Mouse (Mus musculus) forebrain, embryonic 16.5 days (tissue): Measurements from ENCODE around the gene Ttc5. TPM values are rescaled to one million over a fixed set of nuclear protein-coding genes. Genes with fewer than 3 reads are reported as not detected.
A peak's percentile ranks its signal among the peaks of the same experiment; 100 is the strongest.
"Not testable (repeated sequence)": the region's sequence is repeated elsewhere in the genome, so short reads cannot be mapped to it uniquely, and the experiment has no call there.

Experiments used
- ATAC-seq: fragments of 200-750 bp; cut with Nextera tagmentation; 2 replicates; pipeline ENCODE4 v1.8.0; 2017; ENCODE audit warnings: mild to moderate bottlenecking, moderate library complexity
- H3K27ac ChIP-seq: fragments of 300-500 bp; sonication (generic); 2 replicates; pipeline ENCODE4 v1.5.1; 2014; ENCODE audit warnings: low read length, control low read depth
- H3K27me3 ChIP-seq: fragments of 300-500 bp; sonication (generic); replicated peaks from 2 replicates; pipeline ENCODE4 v1.6.1; 2014; ENCODE audit warnings: low read length; ENCODE audit not compliant: control insufficient read depth, insufficient read depth
- H3K36me3 ChIP-seq: fragments of 300-500 bp; sonication (generic); 2 replicates; pipeline ENCODE4 v1.6.1; 2014; ENCODE audit not compliant: control insufficient read depth, insufficient read depth
- H3K4me1 ChIP-seq: fragments of 300-500 bp; sonication (generic); replicated peaks from 2 replicates; pipeline ENCODE4 v1.6.1; 2014; ENCODE audit warnings: low read length; ENCODE audit not compliant: control insufficient read depth, insufficient read depth
- H3K4me2 ChIP-seq: fragments of 300-500 bp; sonication (generic); 2 replicates; pipeline ENCODE4 v1.6.1; 2014; ENCODE audit warnings: mild to moderate bottlenecking, low read length, control low read depth
- H3K4me3 ChIP-seq: fragments of 300-500 bp; sonication (generic); replicated peaks from 2 replicates; pipeline ENCODE4 v1.5.1; 2014; ENCODE audit warnings: mild to moderate bottlenecking, low read length, control low read depth
- H3K9ac ChIP-seq: fragments of 300-500 bp; sonication (generic); replicated peaks from 2 replicates; pipeline ENCODE4 v1.6.1; 2014; ENCODE audit warnings: low read depth, low read length, control low read depth
- H3K9me3 ChIP-seq: fragments of 300-500 bp; sonication (generic); 2 replicates; pipeline ENCODE4 v1.6.1; 2016; ENCODE audit warnings: low read length; ENCODE audit not compliant: control insufficient read depth
- WGBS: fragments of 180-500 bp; shearing (Covaris S2); extraction: QIAGEN DNeasy Blood & Tissue Kit; methylation state at CpG from one replicate; pipeline ENCODE4 v1.1.7; 2014; 5-methylcytosine and 5-hydroxymethylcytosine counted together
- polyA plus RNA-seq: library from polyadenylated mRNA; unstranded; fragments of >200 nt; fragmentation: Nextera tagmentation; extraction: Ambion mirVana; gene quantifications from 2 replicates; pipeline ENCODE4 v1.2.1, GENCODE M21; 2015

Gene Ttc5
- polyA plus RNA-seq, 1 experiment from 2014 or later = 132 TPM

- 85% methylated on average over 5 of the region's 5 CpGs for WGBS
- not testable (repeated sequence) for H3K9ac ChIP-seq, H3K4me3 ChIP-seq, H3K9me3 ChIP-seq, H3K27ac ChIP-seq, H3K4me1 ChIP-seq, H3K27me3 ChIP-seq, H3K36me3 ChIP-seq, ATAC-seq
- H3K4me2 ChIP-seq = peak overlapping the region; percentile 40
Observed at GRCm38 (mm10) chr14:50806469-50806868, 21.1 kb upstream of the Ttc5 start.

DNA sequence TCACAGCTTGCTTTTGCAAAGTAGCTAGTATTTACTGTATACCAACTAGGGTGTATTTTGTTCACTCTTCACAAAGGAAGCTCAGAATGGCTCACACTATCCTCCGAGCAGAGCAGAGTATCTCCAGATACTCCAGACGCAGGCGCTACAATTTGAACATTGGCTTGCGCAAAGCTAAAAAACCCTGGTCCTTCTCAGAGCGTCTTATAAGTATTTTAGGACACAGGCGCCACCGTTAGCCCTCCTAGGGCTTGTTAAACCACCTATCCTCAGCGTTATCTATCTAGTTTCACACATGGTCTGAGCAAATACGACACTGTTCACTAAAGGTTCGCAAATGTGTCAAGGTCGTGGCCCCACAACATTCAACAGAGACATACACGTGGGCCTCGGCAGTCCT lies 19.4 kb upstream of the Ttc5 start:
- Histone ChIP-seq H3K4me1 (peaks cover 3% of the 10 kb centered on the region; the same call in 1 of the 2 replicates), H3K27ac (no peak overlapping the region), H3K4me2 (no peak overlapping the region), H3K36me3 (no peaks in the 10 kb centered on the region), H3K9ac (no peak overlapping the region), H3K4me3 (no peak overlapping the region), H3K27me3 (no peaks in the 10 kb centered on the region), H3K9me3 (no peaks in the 10 kb centered on the region)
- WGBS = 77% methylated on average over 13 of the region's 13 CpGs
- ATAC-seq = no peak

GRCm38 (mm10) chr14:50802843-50803562 lies 17.7 kb upstream of the Ttc5 start:
- H3K4me3 ChIP-seq = no peak overlapping the region
- H3K4me2 ChIP-seq = no peak overlapping the region
- H3K36me3 ChIP-seq = no peaks in the 10 kb centered on the region
- H3K9ac ChIP-seq = no peak overlapping the region
- H3K27ac ChIP-seq = no peak overlapping the region
- no peaks in the 10 kb centered on the region for H3K4me1 ChIP-seq
- H3K27me3 ChIP-seq = no peaks in the 10 kb centered on the region
- no peak for ATAC-seq
- no peaks in the 10 kb centered on the region for H3K9me3 ChIP-seq
- WGBS = 62% methylated on average over 4 of the region's 4 CpGs

DNA sequence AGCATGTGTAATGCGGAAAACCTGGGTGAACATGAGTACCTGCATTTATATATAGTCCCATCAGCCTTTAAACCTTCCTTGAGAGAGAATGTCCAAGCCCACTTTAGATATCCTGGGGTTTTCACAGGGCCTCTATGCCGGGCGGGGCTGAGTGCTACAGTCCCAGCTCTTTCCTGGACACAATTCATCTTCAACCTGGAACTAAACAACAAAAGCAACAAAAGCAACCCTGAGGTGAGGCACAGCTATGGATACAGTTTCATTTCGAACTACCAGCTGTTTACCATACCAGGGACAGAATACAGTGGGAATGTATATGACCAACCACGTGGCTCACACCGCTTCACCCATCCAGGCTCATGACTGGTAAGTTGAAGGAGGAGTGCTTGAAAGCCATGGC lies 17.1 kb upstream of the Ttc5 start:
- ATAC-seq = no peak
- H3K27ac ChIP-seq = no peak overlapping the region
- H3K36me3 ChIP-seq = no peaks in the 10 kb centered on the region
- H3K4me3 ChIP-seq = no peak overlapping the region
- H3K4me1 ChIP-seq = no peaks in the 10 kb centered on the region
- H3K9ac ChIP-seq = no peak overlapping the region
- WGBS = 89% methylated on average over 6 of the region's 6 CpGs
- H3K4me2 ChIP-seq = no peak overlapping the region
- no peaks in the 10 kb centered on the region for H3K27me3 ChIP-seq
- H3K9me3 ChIP-seq = no peaks in the 10 kb centered on the region

DNA sequence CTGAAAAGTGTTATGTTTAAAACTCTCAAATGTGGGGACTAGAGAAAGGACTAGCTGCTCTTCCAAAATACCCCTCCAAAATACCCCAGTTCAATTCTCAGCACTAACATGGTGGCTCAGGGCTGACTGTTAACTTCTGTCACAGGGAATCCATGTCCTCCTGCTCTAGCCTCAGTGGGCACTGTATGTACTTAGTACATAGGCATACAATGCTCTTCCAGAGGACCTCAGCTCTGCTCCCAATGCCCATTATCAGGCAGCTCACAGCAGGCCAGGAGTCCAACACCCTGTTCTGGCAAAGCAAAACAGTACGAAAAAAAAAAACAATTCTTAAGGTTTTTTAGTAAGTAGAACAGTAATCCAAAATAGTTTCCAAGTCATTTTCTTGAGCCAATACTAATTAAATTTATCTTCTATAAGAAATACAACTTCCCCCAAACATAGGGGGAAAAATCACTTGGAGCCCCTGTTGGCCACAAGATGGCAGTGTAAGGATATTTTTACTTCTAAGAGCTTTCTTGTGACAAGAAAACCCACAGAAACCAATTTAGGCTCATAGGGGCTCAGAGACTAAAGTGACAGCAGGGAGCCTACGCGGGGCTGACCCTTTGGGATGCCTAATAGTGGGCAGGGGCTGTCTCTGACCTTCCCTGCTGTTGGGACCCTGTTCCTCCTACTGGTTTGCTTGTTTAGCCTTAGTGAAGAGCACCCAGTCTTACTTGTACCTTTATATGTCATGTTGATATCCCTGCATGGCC lies 14.4 kb upstream of the Ttc5 start:
- H3K27ac ChIP-seq = no peak overlapping the region
- no peak overlapping the region for H3K4me2 ChIP-seq
- no peaks in the 10 kb centered on the region for H3K27me3 ChIP-seq
- peak; percentile 68 for ATAC-seq
- no peak overlapping the region for H3K4me3 ChIP-seq
- no peaks in the 10 kb centered on the region for H3K9me3 ChIP-seq
- H3K4me1 ChIP-seq = no peaks in the 10 kb centered on the region
- H3K9ac ChIP-seq = no peak overlapping the region
- no peaks in the 10 kb centered on the region for H3K36me3 ChIP-seq
- 1% methylated on average over 3 of the region's 3 CpGs for WGBS

DNA sequence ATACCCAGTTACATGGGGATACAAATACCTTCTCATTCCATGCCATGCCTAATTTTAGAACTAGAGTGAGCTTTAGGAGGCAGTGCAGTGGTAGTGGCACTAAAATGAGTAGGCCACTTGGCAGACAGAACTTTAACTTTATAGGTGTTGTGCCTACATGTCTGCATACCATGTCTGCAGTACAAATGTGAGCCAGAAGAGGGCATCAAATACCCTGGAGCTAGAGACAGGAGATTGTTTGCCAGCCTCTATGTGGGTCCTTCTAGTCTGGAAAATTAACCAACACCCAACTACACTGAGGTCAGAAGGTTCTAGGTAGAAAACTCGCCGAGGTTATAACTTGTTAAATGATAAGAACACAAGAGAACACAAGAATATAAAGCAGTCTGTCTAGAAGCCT lies 13.2 kb upstream of the Ttc5 start:
- Histone ChIP-seq H3K36me3 (no peaks in the 10 kb centered on the region), H3K27me3 (no peaks in the 10 kb centered on the region), H3K4me1 (no peaks in the 10 kb centered on the region), H3K9ac (no peak overlapping the region), H3K27ac (no peak overlapping the region), H3K9me3 (no peaks in the 10 kb centered on the region), H3K4me3 (no peak overlapping the region), H3K4me2 (no peak overlapping the region)
- ATAC-seq = no peak
- whole genome bisulfite sequencing = 62% methylated on average over 2 of the region's 2 CpGs

DNA sequence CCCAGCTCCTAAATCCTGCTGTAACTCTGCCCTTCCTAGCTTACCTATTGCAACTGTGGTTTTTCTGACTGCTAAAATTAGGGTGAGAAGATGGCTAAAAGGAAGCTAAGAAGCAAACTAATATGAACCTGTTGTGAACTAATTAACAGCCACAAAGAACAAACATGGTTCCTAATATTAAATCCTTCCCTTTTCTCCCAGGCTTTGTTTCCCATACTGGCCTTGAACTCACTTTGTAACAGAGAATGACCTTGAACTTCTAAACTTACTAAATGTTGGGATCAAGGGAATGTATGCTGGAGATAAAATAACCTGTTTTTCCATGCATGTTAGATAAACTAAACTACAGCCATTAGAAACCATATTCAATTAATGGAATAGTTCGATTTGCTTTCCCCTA lies 11.1 kb upstream of the Ttc5 start:
- no peak overlapping the region for H3K4me2 ChIP-seq
- H3K9ac ChIP-seq = no peak overlapping the region
- no peak overlapping the region for H3K27ac ChIP-seq
- H3K36me3 ChIP-seq = no peaks in the 10 kb centered on the region
- ATAC-seq = no peak
- 86% methylated on average over 1 of the region's 1 CpGs for WGBS
- H3K4me3 ChIP-seq = no peak overlapping the region
- H3K9me3 ChIP-seq = no peaks in the 10 kb centered on the region
- H3K4me1 ChIP-seq = no peaks in the 10 kb centered on the region
- H3K27me3 ChIP-seq = no peaks in the 10 kb centered on the region

- Histone ChIP-seq H3K9ac (no peak overlapping the region), H3K27me3 (no peaks in the 10 kb centered on the region), H3K27ac (no peak overlapping the region), H3K4me1 (no peaks in the 10 kb centered on the region), H3K4me2 (no peak overlapping the region), H3K36me3 (no peaks in the 10 kb centered on the region), H3K9me3 (no peaks in the 10 kb centered on the region), H3K4me3 (no peak overlapping the region)
- ATAC-seq = no peak
- WGBS = 86% methylated on average over 4 of the region's 4 CpGs
Observed at GRCm38 (mm10) chr14:50795965-50796364, 10.6 kb upstream of the Ttc5 start.

DNA sequence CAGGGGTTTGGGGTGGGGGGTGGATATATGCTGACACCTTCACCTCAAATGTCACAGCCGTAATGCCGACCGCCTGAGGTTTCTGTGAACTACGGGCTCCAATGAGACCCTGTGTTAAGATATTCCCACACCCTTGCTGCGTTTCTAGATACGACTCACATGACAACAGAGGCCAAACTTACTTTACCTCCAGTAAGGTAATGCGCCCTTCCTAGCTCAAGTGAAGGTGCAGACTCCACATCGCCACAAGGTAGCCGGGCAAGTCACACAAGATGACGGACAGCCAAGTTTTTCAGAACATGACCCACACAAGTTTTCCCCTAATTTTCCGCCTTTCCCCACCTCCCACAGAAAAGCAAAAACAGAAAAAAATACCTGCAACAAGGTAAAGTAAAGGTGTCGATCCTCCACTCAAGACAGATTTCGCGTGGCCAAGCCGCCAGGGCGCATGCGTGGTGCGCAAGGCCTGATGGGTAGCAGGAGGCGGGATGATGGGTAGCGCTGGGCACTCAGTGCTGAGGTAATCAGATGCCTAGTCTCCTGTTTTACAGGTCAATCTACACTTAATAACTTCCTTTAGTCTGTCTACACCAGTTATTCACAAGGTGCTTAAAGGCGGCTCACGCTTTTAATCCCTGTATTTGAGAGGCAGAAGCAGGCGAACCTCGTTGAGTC lies 10.1 kb upstream of the Ttc5 start:
- H3K27me3 ChIP-seq = no peaks in the 10 kb centered on the region
- no peak overlapping the region for H3K4me3 ChIP-seq
- no peak overlapping the region for H3K27ac ChIP-seq
- ATAC-seq = no peak
- H3K4me2 ChIP-seq = no peak overlapping the region
- H3K9me3 ChIP-seq = no peaks in the 10 kb centered on the region
- H3K4me1 ChIP-seq = no peaks in the 10 kb centered on the region
- no peaks in the 10 kb centered on the region for H3K36me3 ChIP-seq
- H3K9ac ChIP-seq = no peak overlapping the region
- WGBS = 93% methylated on average over 24 of the region's 24 CpGs
